Mouse (Mus musculus): ENCODE data around the gene Tmcc1.

Tmcc1 gene

GRCm38 (mm10) chr6:116009426-116009825 lies 183.9 kb downstream of the Tmcc1 start:
- DNase-seq: no peak

GRCm38 (mm10) chr6:116007561-116008173 lies 185.6 kb downstream of the Tmcc1 start:
- DNase-seq: no peak

DNA sequence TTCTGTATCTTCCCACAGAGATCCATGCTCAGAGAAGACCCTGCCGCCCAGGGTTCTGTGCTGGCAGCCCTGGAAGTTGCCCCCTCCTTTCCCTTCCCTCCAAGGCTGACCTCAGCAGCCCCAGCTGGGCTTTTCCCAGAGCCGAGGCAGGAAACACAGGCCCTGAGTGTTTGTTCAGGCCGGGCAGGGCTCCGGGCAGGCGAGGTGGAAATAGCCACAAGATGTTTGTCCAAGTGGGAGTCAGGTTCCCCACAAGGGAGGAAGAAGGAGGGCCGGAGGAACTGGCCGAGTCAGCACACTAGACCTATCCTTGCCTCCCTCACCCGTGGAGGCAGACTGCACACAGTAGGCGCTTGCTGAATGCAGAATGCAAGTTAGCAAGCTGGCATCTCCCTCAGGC lies 186.6 kb downstream of the Tmcc1 start:
- peak; percentile 53 for DNase-seq

- no peak for DNase-seq
These were observed 187.4 kb downstream of the Tmcc1 start for GRCm38 (mm10) chr6:116005959-116006288.

- no peak for DNase-seq
These were observed 187.9 kb downstream of the Tmcc1 start for GRCm38 (mm10) chr6:116005275-116005958.

- DNase-seq: peak; percentile 49
These were observed 188.6 kb downstream of the Tmcc1 start for GRCm38 (mm10) chr6:116004716-116005115.

GRCm38 (mm10) chr6:116004069-116004468 lies 189.2 kb downstream of the Tmcc1 start:
- DNase-seq: no peak

- DNase-seq: no peak
These were observed 189.8 kb downstream of the Tmcc1 start for GRCm38 (mm10) chr6:116003516-116003915.

DNA sequence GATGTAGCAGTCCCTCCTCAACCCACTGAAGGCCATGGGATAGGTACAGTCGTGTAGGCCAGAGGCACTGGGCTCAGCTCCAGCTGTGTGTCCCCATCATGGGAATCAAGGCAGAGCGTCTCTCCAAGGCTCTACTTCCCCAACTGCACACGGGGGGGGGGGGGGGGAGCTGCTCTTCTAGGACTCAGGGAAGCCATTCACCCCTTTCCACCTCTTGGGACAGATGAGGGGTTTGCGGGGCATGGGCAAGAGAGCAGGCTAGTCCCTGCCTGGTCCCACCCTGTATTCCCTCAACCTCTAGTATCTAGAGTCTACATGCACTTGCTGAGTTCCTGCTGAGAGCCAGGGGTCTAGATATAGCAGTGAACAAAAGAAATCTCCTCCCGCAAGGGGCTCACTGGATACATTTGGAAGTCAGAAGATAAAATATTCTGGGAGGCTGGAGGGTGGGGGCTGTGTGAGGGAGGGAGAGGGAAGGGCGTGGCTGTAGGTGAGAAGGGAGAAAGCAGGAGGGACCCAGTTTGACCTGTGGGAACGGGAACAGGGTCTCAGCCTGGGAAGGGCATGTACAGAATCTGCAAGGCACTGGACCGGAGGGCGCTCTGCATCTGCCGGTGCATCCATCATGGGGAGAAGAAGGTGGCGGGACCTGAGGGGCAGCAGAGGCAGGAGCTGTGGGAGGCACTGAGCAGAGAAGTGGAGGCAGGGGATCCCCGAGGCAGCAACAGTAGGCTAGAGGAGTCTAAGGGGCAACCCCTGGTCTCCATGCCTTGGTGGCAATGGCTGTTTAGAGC lies 190.8 kb downstream of the Tmcc1 start:
- DNase-seq: no peak

GRCm38 (mm10) chr6:116000851-116001250 lies 192.4 kb downstream of the Tmcc1 start:
- no peak for DNase-seq

GRCm38 (mm10) chr6:115999227-115999626 lies 194.1 kb downstream of the Tmcc1 start:
- DNase-seq: no peak

GRCm38 (mm10) chr6:115998758-115999157 lies 194.5 kb downstream of the Tmcc1 start:
- no peak for DNase-seq

- no peak for DNase-seq
These were observed 195.5 kb downstream of the Tmcc1 start for GRCm38 (mm10) chr6:115997726-115998311.

GRCm38 (mm10) chr6:115996171-115996851 lies 197.0 kb downstream of the Tmcc1 start:
- DNase-seq: no peak

- DNase-seq: no peak
These were observed 197.8 kb downstream of the Tmcc1 start for GRCm38 (mm10) chr6:115995531-115995941.

DNA sequence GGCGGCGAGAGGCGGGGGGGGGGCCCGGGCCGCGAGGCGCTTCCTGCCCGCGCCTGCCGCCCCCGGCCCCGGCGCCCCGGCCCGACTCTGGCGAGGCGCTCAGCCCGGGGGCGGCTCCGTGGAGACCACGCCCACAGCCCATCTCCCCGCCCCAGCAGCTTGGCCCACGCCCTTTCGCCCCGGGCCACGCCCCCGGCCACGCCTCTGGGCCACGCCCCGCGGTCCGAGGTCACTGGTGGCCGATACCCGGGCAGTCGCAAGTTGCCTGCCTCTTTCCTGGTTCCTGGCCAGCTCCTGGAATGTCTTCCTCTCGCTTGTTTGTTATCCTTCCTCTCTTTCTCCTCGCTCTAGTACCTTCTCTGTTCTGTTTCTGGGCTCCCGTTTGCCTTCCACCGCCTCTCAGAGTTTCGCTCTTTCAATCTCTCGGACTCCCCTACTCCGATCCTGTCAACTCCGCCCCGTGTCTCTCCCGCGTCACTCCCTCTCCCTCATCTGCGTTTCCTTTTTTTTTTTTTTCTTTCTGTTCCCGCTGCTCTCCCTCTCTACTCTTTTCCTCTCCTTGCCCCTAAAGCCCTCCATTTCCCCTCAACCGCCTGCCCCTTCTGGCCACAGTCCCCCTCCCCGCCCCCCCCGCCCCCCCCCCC lies 198.3 kb downstream of the Tmcc1 start, which contains the start of gene Plxnd1:
Plxnd1 (minus strand) TSS at position 129 of the 644 bp plus-strand sequence.
- peak; percentile 85 for DNase-seq

DNA sequence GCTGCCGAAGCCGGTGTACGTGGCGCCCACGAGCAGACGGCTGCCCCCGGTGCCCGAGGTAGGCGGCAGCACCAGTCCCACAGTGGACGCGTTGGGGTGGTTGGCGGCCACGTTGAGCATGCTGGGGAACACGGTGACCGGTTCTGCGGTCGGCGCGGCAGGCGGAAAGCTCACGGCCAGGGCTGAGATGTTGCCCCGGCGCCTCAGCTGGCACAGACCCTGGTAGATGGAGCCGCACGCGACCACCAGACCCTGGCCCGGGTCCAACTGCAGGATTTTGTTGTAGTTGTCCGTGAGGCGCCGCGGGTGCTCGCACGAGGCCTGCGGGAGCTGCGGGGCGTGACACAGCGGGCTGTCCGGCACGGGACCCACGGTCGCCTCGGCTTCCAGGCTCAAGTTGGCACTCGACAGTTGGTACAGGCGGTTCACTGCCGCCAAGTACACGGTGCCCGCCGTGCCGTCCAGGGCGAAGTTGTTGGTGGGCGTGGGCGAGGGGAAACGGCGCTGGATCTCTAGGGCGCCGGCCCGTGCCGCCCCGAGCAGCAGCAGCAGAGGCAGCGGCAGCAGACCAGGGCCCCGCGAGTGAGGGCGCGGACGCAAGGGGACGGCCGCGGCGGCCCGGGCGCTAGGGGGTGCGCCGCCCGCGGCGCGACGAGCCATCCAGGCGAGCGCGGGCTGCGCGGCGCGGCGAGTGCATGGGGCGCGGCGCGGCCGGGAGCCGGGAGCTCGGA lies 199.0 kb downstream of the Tmcc1 start:
- no peak for DNase-seq

DNA sequence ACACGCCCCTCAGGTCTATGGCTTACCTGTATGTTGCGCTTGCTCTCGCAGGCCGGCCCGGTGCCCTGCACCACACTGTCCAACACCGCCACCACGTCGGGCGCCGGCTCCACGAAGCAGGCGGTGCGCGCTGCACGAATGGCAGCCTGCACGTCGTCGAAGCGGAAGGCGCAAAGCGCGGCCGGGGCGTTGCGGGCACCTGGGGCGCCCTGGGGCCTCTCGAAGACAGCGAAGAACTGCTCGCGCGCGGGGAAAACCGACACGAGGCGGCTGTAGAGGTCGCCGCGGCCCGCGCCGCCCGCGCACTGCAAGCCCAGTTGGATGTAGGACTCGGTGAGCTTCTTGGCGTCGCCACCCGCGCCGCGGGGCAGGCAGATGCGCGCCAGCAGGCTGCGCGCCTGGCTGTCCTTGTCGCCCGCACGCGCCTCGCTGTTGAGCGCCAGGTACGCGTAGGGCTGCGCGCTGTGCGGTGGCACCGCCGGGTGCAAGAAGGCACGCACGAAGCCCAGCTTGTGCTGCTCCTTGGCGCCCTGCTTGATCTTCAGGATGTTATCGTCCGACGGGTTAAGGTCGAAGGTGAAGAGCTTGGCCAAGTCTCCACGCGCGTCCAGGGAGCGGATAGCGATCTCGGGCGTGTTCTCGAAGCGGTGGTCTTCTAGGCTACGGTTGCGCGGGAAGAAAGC lies 199.7 kb downstream of the Tmcc1 start:
- no peak for DNase-seq

GRCm38 (mm10) chr6:115992981-115993380 lies 200.3 kb downstream of the Tmcc1 start:
- DNase-seq: no peak

- DNase-seq: no peak
These were observed 201.2 kb downstream of the Tmcc1 start for GRCm38 (mm10) chr6:115991881-115992620.
